Mouse (Mus musculus) kidney, adult 2 months (tissue): ENCODE measurements around the gene Ttc9c. TPM values are rescaled to one million over a fixed set of nuclear protein-coding genes. Genes with fewer than 3 reads are reported as not detected.

Source experiments
- DNase-seq: peaks from one replicate; pipeline ENCODE4 v3.0.0; 2021
- H3K27ac ChIP-seq: fragments of 200-500 bp; 2 replicates; pipeline ENCODE4 v1.5.1; 2012; ENCODE audit warnings: low read depth, low read length, control low read depth, inconsistent platforms; ENCODE audit not compliant: insufficient read depth
- H3K27me3 ChIP-seq: fragments of 200-500 bp; replicated peaks from 2 replicates; pipeline ENCODE4 v1.6.1; 2012; ENCODE audit warnings: mild to moderate bottlenecking, moderate library complexity, low read length, inconsistent platforms; ENCODE audit not compliant: control insufficient read depth, insufficient read depth
- H3K36me3 ChIP-seq: fragments of 200-500 bp; 2 replicates; pipeline ENCODE4 v1.6.1; 2012; ENCODE audit warnings: mild to moderate bottlenecking, moderate library complexity, low read length, inconsistent platforms; ENCODE audit not compliant: control insufficient read depth, insufficient read depth
- H3K4me1 ChIP-seq: fragments of 200-500 bp; 2 replicates; pipeline ENCODE4 v1.6.1; 2011; ENCODE audit warnings: low read length; ENCODE audit not compliant: control insufficient read depth, insufficient read depth
- H3K4me3 ChIP-seq: fragments of 200-500 bp; 2 replicates; pipeline ENCODE4 v1.5.1; 2011; ENCODE audit warnings: mild to moderate bottlenecking, low read depth, low read length, control low read depth; ENCODE audit not compliant: insufficient read depth
- CTCF ChIP-seq: fragments of 200-500 bp; conservative IDR thresholded peaks from 2 replicates; pipeline ENCODE4 v1.5.1; 2011; ENCODE audit warnings: low read depth, mild to moderate bottlenecking, control low read depth, low read length, moderate library complexity, mixed read lengths; ENCODE audit not compliant: insufficient read depth, insufficient read length
- POLR2A ChIP-seq: fragments of 200-500 bp; IDR thresholded peaks from one replicate; pipeline ENCODE4 v1.6.1; 2011; ENCODE audit warnings: low read depth, low read length, control low read depth
- WGBS: fragments of 180-500 bp; shearing (Covaris S2); methylation state at CpG from one replicate; pipeline ENCODE4 v1.1.7; 2018; 5-methylcytosine and 5-hydroxymethylcytosine counted together
- polyA plus RNA-seq: library from polyadenylated mRNA; depleted of rRNA; stranded (reverse); fragments of >200 nt; gene quantifications from 2 replicates; pipeline ENCODE4 v1.2.3, GENCODE M21; 2012

Gene Ttc9c
- polyA plus RNA-seq, 1 experiment, result 18.7 TPM

DNA sequence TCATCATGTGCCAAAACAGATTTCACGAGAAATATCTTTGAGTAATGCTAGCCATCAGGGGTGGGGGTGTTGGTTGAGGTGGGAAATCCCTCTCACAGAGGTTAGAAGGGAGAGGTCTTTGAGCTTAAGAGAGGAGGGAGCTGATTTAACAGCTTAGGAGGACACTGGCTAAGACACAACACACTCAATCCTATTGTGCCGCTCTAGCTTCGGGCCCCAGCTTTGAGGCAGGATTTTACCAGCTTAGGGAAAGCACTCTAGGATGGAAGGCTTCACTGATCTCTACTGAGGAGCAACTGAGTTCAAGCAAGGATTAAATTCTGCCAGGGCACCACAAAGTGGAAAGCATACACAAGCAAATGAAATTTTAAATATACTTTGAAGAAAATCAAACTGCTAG lies 2.1 kb downstream of the Ttc9c start:
- peaks cover 3% of the 10 kb centered on the region; the same call in 1 of the 2 replicates for H3K36me3 ChIP-seq
- peaks cover 6% of the 10 kb centered on the region; the same call in 1 of the 2 replicates for H3K4me1 ChIP-seq
- TF ChIP-seq POLR2A, result no peak
- no peak for TF ChIP-seq CTCF
- no peak overlapping the region for H3K27ac ChIP-seq
- H3K4me3 ChIP-seq, result no peak overlapping the region
- no peak for DNase-seq
- H3K27me3 ChIP-seq, result no peaks in the 10 kb centered on the region
- WGBS, result 57% methylated on average over 3 of the region's 3 CpGs

DNA sequence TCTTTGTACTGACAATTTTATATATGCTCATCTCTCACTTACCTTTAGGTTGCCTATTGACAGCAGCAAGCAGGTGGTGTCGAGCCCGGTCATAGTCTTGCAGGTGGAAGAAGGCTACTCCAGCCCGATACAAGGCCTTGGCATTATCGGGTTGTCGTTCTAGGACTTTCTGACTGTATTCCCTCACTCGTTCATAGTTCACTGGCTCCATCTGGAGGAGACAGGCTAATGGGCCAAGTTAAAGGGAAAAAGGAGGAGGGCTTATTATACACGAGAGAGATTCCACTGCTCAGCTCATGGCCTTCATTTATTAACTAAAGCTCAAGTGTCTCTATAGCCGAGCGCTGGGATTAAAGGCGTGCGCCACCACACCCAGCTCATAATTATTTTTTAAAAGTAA lies 3.3 kb downstream of the Ttc9c start:
- 27% methylated on average over 11 of the region's 11 CpGs for WGBS
- Histone ChIP-seq H3K36me3 (peaks cover 3% of the 10 kb centered on the region; the same call in 1 of the 2 replicates), H3K27me3 (no peaks in the 10 kb centered on the region), H3K4me1 (peaks cover 6% of the 10 kb centered on the region; the same call in 1 of the 2 replicates), H3K4me3 (no peak overlapping the region), H3K27ac (no peak overlapping the region)
- DNase-seq, result peak; percentile 74
- TF ChIP-seq POLR2A (no peak), CTCF (no peak; the same call in 1 of the 2 replicates)

DNA sequence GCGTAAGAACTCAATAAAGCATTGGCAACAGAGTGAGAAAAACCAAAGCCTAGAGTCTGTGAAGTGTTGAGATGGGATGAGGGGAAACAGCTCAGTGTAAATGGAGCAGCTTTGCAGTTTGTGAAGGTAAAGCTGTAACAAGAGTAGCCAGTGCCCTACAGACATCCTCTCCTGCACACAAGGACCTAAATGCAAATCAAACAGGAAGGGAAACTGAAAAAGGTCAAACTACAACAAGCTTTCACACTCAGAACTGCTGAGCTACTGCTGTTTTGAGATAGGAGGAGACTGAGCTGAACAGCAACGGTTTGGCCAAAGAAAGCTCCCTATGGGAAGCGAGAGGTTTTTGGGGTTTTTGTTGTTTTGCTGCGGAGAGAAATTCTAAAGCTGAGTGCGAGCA lies 12.3 kb downstream of the Ttc9c start:
- no peaks in the 10 kb centered on the region for H3K4me1 ChIP-seq
- 94% methylated on average over 5 of the region's 5 CpGs for WGBS
- H3K36me3 ChIP-seq, result peaks cover 1% of the 10 kb centered on the region; the same call in 1 of the 2 replicates
- H3K4me3 ChIP-seq, result no peak overlapping the region
- H3K27ac ChIP-seq, result no peak overlapping the region
- TF ChIP-seq CTCF (no peak), POLR2A (no peak)
- no peak for DNase-seq
- H3K27me3 ChIP-seq, result no peaks in the 10 kb centered on the region

DNA sequence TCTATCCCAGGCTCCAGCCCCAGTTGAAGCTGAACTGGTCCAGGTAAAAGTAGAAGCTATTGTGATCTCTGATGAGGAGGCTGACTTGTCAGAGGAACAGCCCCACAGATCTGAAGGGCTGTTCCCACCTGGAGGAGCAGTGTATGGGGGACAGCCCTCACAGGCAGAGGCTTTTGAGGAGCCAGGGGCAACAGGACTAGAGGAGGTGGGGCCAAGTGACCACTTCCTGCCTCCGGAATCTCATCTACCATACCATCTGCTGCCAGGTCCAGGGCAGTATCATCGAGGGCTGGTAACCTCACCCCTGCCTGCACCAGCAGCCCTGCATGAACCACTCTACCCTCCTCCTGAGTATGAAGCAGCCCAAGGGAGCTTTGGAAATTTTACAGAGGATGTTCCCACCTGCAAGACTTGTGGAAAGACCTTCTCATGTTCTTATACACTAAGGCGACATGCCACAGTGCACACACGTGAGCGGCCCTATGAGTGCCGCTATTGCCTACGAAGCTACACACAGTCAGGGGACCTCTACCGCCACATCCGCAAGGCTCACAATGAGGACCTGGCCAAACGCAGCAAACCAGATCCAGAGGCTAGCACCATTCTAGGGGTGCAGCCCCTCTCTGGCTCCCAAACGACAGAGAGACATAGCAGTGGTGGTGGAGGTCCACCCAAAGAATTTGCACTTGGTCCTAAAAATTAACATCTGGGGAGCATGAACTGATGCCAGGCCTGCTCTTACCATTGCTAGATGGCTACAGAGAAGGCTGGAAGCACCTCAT lies 15.1 kb downstream of the Ttc9c start:
- WGBS, result 88% methylated on average over 11 of the region's 11 CpGs
- TF ChIP-seq POLR2A, result no peak
- no peak for TF ChIP-seq CTCF

DNA sequence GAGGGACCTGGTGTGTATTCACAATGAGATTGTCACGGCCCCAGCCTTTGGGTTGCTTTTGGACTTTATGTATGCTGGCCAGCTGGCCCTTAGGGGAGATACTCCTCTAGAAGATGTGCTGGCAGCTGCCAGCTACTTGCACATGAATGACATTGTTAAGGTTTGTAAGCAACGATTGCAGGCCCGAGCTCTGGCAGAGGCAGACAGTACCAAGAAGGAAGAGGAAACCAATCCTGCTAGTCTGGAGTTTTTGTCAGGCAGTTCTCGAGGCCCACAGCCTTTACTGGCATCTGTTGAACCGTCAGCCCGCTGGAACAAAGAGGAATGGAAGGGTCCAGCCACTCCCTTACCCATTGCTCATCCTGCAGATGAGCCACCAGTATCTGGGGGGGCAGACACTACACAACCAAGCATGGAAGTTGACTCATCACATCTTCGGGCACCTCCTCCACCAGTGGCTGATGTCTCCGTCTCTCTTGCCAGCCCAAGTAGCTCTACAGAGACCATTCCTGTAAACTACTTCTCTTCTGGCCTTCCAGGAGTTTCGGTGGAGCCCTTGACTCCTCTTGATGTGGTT lies 15.8 kb downstream of the Ttc9c start:
- TF ChIP-seq POLR2A, result no peak
- no peak for TF ChIP-seq CTCF
- H3K36me3 ChIP-seq, result no peaks in the 10 kb centered on the region
- DNase-seq, result no peak
- H3K27me3 ChIP-seq, result no peaks in the 10 kb centered on the region
- 92% methylated on average over 9 of the region's 9 CpGs for WGBS
- no peak overlapping the region for H3K27ac ChIP-seq
- H3K4me3 ChIP-seq, result no peak overlapping the region
- H3K4me1 ChIP-seq, result no peaks in the 10 kb centered on the region; the same call in 1 of the 2 replicates

More for the DNA sequence above, 15.1 kb downstream of the Ttc9c start:
- H3K4me1 ChIP-seq, result no peaks in the 10 kb centered on the region
- H3K36me3 ChIP-seq, result no peaks in the 10 kb centered on the region
- no peak overlapping the region for H3K27ac ChIP-seq
- no peak overlapping the region for H3K4me3 ChIP-seq
- DNase-seq, result no peak
- H3K27me3 ChIP-seq, result no peaks in the 10 kb centered on the region

DNA sequence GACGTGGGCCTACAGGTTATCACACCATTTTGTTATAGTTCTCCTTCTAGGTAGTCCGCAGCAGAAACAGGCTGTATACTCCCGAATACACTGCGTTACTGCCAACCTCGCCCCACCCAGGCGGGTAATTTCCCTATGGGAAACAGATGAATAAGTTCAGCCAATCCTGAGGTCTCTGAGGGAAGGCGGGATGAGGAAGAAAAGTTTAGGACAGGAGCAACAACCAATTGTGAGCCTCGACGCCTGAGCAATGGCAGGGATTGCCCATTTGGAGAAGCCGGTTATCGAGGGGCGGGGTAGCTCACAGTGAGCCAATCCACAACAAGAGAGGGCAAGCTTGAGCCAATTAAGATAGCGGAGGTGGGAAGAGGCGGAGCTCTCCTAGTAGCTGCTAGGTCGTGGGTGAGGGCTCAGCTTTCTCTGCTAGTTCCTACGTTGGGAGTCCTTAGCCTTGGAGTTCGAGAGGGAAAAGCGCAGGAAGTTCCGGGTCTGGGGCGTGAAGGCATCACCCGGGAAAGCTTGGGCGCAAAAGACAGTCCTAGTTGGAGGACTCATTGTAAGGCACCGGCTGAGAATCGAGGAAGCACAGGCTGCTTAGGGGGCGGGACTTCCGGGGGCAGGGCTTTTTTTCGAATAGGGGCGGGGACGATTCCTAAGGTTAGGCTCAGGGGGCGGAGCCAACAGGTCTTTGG lies 16.9 kb downstream of the Ttc9c start, which contains the start of gene Zbtb3:
Zbtb3 (plus strand) TSS at position 426 of the 692 bp plus-strand sequence.
- Histone ChIP-seq H3K4me1 (no peaks in the 10 kb centered on the region; the same call in 1 of the 2 replicates), H3K36me3 (no peaks in the 10 kb centered on the region), H3K27me3 (no peaks in the 10 kb centered on the region), H3K4me3 (peak within 1 kb of the TSS; percentile 55), H3K27ac (peak within 1 kb of the TSS; percentile 40; the same call in 1 of the 2 replicates)
- DNase-seq, result peak; percentile 99
- WGBS, result under 1% methylated on average over 30 of the region's 30 CpGs
- TF ChIP-seq CTCF, result no peak
- no peak for TF ChIP-seq POLR2A
